Mouse (Mus musculus) forebrain, embryonic 13.5 days (tissue): ENCODE measurements around the gene Gal3st4. TPM values are rescaled to one million over a fixed set of nuclear protein-coding genes. Genes with fewer than 3 reads are reported as not detected.

Experiments used
- ATAC-seq: fragments of 200-750 bp; cut with Nextera tagmentation; 2 replicates; pipeline ENCODE4 v1.8.0; 2017
- H3K27ac ChIP-seq: fragments of 300-500 bp; sonication (generic); 2 replicates; pipeline ENCODE4 v1.5.1; 2015; ENCODE audit warnings: inconsistent platforms, mild to moderate bottlenecking, moderate library complexity
- H3K27me3 ChIP-seq: fragments of 300-500 bp; sonication (generic); 2 replicates; pipeline ENCODE4 v1.6.1; 2015; ENCODE audit warnings: mild to moderate bottlenecking, inconsistent platforms
- H3K36me3 ChIP-seq: fragments of 300-500 bp; sonication (generic); 2 replicates; pipeline ENCODE4 v1.6.1; 2015; ENCODE audit warnings: mild to moderate bottlenecking, inconsistent platforms; ENCODE audit not compliant: poor library complexity, severe bottlenecking
- H3K4me1 ChIP-seq: fragments of 300-500 bp; sonication (generic); 2 replicates; pipeline ENCODE4 v1.6.1; 2015; ENCODE audit warnings: inconsistent platforms
- H3K4me2 ChIP-seq: fragments of 300-500 bp; sonication (generic); 2 replicates; pipeline ENCODE4 v1.6.1; 2015; ENCODE audit warnings: inconsistent platforms, mild to moderate bottlenecking, moderate library complexity
- H3K4me3 ChIP-seq: fragments of 300-500 bp; sonication (generic); 2 replicates; pipeline ENCODE4 v1.5.1; 2015; ENCODE audit warnings: mild to moderate bottlenecking, inconsistent platforms
- H3K9ac ChIP-seq: fragments of 300-500 bp; sonication (generic); 2 replicates; pipeline ENCODE4 v1.6.1; 2015; ENCODE audit warnings: mild to moderate bottlenecking, inconsistent platforms
- H3K9me3 ChIP-seq: fragments of 300-500 bp; sonication (generic); replicated peaks from 2 replicates; pipeline ENCODE4 v1.6.1; 2016; ENCODE audit warnings: inconsistent platforms
- WGBS: fragments of 180-500 bp; shearing (Covaris S2); methylation state at CpG from one replicate; pipeline ENCODE4 v1.1.7; 2015; 5-methylcytosine and 5-hydroxymethylcytosine counted together
- polyA plus RNA-seq: library from polyadenylated mRNA; unstranded; fragments of >200 nt; fragmentation: Nextera tagmentation; extraction: Ambion mirVana; gene quantifications from 2 replicates; pipeline ENCODE4 v1.2.1, GENCODE M21; 2015

Gal3st4 gene
- polyA plus RNA-seq, 1 experiment from 2014 or later, result 1.6 TPM

DNA sequence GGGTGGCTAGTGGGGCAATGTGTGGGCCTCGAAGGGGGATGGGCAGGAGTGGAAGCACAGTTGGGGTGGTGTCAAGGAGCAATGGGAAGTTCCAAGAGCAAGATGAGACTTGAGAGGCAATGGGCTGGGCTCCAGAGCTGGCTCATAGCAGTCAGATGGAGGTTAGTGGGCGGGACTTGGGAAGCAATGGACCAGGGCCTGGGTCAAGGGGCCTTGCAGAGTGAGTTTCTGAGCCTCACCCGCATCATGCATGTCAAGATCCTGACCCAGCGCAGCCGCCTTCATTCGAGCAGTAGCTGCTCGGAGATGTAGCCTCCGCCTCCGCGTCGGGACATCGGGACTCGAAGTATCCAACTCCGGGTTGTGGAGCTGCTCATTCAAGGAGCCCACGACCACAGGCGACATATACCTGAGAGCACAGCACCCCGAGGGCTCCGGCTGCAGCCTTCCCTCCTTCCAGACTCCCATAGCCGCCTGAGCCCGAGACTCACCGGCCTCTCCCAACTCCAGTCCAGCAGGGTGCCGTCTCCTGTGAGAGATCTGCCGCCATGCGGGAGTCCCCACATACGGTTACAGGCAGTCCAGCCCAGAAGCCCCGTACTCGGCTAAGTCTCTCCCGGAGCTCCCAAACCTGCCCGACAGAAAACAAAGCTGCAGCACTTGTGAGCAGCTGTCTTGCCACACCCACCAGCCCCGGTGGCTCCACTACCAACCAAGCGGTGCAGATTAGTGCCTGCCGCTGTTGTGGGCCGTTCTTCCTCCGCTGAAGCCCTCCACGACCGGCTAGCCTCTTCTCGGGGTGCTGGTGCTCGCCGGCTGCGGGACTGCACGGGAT, 2.8 kb upstream of the Gal3st4 start:
- 7% methylated on average over 41 of the region's 41 CpGs for WGBS
- peaks cover 64% of the 10 kb centered on the region for H3K4me1 ChIP-seq
- peak overlapping the region; percentile 75 for H3K9ac ChIP-seq
- no peak for ATAC-seq
- peaks cover 11% of the 10 kb centered on the region; the same call in 1 of the 2 replicates for H3K27me3 ChIP-seq
- H3K27ac ChIP-seq, result peak overlapping the region; percentile 31; the same call in 1 of the 2 replicates
- H3K4me3 ChIP-seq, result peak overlapping the region; percentile 43
- peaks cover 1% of the 10 kb centered on the region; the same call in 1 of the 2 replicates for H3K9me3 ChIP-seq
- H3K36me3 ChIP-seq, result peaks cover 40% of the 10 kb centered on the region
- H3K4me2 ChIP-seq, result peak overlapping the region; percentile 82

DNA sequence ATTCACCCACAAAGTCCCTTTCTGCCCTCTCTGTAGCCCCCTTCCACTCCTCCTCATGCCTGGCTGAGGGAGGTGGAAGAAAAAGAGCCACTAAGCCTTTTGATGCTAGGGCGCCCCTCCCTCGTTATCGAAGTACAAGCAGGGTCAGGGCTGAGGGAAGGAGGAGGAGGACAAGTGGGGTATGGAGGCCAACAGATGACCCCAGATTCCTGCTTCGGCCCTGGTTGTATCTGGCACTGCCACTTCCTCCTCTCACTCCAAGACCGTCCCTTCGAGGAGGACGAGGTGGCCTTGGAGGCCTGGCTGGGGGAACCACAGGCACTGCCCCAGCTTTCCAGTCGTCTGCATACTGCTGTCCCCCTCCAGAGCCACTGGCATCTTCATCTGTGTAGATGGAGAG, 1.5 kb upstream of the Gal3st4 start:
- Histone ChIP-seq H3K27me3 (peaks cover 11% of the 10 kb centered on the region; the same call in 1 of the 2 replicates), H3K9ac (no peak overlapping the region), H3K4me3 (no peak overlapping the region), H3K36me3 (peaks cover 40% of the 10 kb centered on the region), H3K4me1 (peaks cover 64% of the 10 kb centered on the region), H3K9me3 (no peaks in the 10 kb centered on the region), H3K27ac (no peak overlapping the region), H3K4me2 (no peak overlapping the region)
- no peak for ATAC-seq
- 55% methylated on average over 8 of the region's 8 CpGs for WGBS

DNA sequence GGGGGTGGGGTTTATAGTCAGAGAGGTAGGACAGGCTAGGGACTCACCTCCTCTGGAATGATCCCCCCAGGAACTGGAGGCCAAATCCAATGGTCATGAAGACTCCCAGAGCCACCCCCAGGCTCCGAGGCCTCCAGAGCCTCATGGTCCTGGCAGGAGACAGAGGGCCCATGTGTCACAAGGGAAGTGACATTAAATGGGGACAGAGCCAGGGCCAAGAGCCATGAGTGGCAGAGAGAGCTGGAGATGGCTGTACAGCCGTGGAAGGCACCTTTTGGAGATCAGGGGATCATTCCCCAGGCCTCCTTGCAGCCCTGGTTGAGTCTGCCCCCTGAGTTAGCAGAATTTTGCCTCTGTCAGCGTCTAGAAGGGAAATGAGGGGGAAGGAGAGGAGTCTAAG, 1.4 kb downstream of the Gal3st4 start:
- H3K4me1 ChIP-seq, result peaks cover 34% of the 10 kb centered on the region
- no peak overlapping the region for H3K4me2 ChIP-seq
- peaks cover 11% of the 10 kb centered on the region; the same call in 1 of the 2 replicates for H3K27me3 ChIP-seq
- no peak overlapping the region for H3K9ac ChIP-seq
- no peak overlapping the region for H3K4me3 ChIP-seq
- no peak overlapping the region for H3K27ac ChIP-seq
- 51% methylated on average over 3 of the region's 3 CpGs for WGBS
- peaks cover 28% of the 10 kb centered on the region for H3K36me3 ChIP-seq
- no peak for ATAC-seq
- H3K9me3 ChIP-seq, result no peaks in the 10 kb centered on the region

DNA sequence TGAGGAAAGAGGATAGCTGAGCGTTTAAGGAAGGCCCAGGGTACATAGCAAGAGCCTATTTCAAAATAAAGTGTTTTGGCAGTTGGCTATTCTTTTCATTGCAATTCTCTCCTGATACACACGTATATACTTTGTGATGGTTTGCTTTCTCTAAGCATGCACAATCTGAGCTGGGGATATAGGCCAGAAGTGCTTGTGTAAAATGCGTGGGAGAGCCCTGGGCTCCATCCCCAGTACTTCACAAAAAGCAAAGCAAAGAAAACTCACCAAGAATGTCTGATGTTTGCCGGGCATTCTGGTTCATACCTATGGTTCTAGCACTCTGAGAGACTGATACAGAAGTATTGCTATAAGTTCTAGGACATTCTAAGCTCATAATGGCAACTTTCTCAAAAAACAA, 3.7 kb downstream of the Gal3st4 start:
- H3K36me3 ChIP-seq, result peaks cover 16% of the 10 kb centered on the region
- no peaks in the 10 kb centered on the region for H3K9me3 ChIP-seq
- H3K9ac ChIP-seq, result no peak overlapping the region
- H3K27me3 ChIP-seq, result peaks cover 11% of the 10 kb centered on the region; the same call in 1 of the 2 replicates
- 85% methylated on average over 4 of the region's 4 CpGs for WGBS
- H3K27ac ChIP-seq, result no peak overlapping the region
- H3K4me1 ChIP-seq, result peaks cover 25% of the 10 kb centered on the region
- H3K4me2 ChIP-seq, result no peak overlapping the region
- ATAC-seq, result no peak
- no peak overlapping the region for H3K4me3 ChIP-seq

DNA sequence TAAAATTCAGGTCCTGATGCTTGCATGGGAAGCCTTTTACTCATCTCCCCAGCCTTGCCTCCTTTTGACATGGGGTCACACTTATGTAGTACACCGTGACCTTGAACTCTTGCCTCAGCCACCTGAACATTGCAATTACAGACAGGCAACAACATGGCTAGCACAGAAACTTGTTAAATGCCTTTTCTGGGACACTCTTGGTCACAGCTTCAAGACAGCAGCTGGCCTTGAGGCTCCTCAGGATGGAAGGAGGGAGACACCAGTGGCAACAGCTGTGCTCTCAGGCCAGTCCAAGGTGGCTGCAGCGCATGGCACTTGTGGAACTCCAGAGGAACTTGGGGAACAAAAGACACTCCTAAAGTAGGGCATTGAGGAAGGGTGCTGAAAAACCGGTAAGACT, 5.5 kb downstream of the Gal3st4 start:
- peaks cover 30% of the 10 kb centered on the region for H3K4me1 ChIP-seq
- WGBS, result 92% methylated on average over 3 of the region's 3 CpGs
- H3K4me3 ChIP-seq, result no peak overlapping the region
- no peak overlapping the region for H3K4me2 ChIP-seq
- no peaks in the 10 kb centered on the region for H3K9me3 ChIP-seq
- H3K27ac ChIP-seq, result no peak overlapping the region
- H3K27me3 ChIP-seq, result peaks cover 11% of the 10 kb centered on the region; the same call in 1 of the 2 replicates
- ATAC-seq, result no peak
- no peak overlapping the region for H3K9ac ChIP-seq
- peaks cover 19% of the 10 kb centered on the region for H3K36me3 ChIP-seq

DNA sequence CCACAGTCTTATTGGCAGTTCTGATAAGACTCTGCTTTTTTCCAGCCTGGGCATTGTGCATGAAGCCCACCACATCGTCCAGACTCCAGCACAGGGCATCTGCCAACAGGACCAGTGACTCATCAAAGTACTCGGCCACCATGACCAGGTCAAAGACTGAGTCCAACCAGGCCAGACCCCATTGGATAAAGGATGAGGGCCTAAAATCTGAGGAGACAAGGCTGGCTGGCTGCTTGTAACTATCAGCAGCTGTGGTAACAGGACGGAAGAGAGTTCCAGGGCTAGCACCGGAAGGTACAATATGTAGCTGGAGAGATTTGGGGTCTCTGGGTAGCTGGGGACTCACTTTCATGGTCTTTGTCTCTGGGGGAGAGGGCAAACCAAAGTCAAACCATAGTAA, 6.9 kb downstream of the Gal3st4 start:
- Histone ChIP-seq H3K4me2 (no peak overlapping the region), H3K9ac (no peak overlapping the region), H3K36me3 (peaks cover 33% of the 10 kb centered on the region), H3K27ac (no peak overlapping the region), H3K4me3 (no peak overlapping the region), H3K27me3 (no peaks in the 10 kb centered on the region), H3K4me1 (peaks cover 27% of the 10 kb centered on the region), H3K9me3 (no peaks in the 10 kb centered on the region)
- WGBS, result 97% methylated on average over 4 of the region's 4 CpGs
- ATAC-seq, result no peak

DNA sequence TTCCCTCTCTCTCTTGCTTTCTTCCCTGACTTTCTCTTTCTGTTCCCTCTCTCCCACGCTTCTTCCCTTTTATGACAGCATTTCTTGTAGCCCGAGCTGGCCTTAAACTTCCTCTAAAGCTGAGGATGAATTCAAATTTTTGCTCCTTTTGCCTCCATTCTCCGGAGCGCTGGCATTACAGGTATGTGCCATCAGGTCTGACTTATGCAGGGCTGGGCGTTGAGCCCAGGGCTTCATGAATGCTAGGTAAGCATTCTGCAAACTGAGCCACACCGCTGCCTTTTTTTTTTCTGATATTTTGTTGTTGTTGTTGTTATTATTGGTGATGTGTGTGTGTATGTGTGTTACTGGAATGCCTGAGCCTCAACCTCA, 8.4 kb downstream of the Gal3st4 start:
- Histone ChIP-seq H3K27ac (peak overlapping the region; percentile 65; the same call in 1 of the 2 replicates), H3K36me3 (peaks cover 48% of the 10 kb centered on the region), H3K4me1 (peaks cover 27% of the 10 kb centered on the region), H3K4me2 (peak overlapping the region; percentile 97), H3K9ac (peak overlapping the region; percentile 89), H3K9me3 (no peaks in the 10 kb centered on the region), H3K27me3 (no peaks in the 10 kb centered on the region), H3K4me3 (peak overlapping the region; percentile 71)
- 13% methylated on average over 6 of the region's 6 CpGs for WGBS
- ATAC-seq, result 0 out of 2 replicates have a peak, but pooled peaks have one; percentile 7

DNA sequence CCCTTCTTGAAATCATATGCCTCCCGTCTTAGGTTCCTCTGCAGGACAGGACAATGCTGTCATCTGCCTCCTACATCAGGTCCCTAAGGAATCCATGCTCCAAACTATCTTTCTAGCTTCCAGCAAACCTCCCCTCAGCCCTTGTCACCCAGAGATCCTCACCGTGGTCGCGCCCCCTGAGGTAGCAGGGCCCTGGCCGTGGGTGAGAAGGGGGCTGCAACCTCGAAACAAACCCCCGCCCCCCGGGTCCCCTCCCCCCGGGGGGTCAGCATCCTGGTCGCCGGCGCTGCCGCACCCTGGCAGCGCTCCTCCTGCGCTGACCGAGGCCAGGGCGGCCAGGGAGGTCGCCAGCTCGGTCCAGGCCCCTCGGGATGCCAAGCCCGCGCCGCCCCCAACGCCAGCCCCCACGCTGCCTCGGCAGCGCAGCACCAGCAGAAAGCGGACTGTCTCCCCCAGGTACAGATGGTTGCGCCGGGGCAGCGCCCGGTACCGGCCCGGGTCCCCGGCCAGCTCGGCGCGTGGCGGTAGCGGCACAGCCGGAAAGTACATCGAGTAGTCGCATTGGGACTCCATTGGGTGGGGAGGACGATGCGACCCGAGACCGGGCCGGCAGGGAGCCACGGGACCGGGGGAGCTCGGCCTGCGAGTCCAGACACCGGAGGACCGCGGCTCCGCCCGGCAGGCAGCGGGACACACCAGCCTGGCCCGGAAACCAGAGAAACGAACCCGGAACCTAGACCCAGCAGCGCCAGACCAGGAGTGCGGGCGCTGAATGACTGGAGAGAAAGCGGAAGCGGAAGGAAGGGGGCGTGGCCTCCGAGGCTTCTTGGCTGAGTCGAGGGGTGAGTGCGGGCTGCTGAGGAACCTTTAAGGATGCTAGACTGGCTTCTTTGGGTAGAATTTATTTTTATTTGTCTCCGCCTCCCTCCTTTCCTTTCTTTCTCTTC, 9.1 kb downstream of the Gal3st4 start, which contains the start of gene BC037034:
Gene BC037034, minus strand, starts transcription at position 774 of the 947 bp plus-strand sequence.
- peak within 1 kb of the TSS; percentile 97 for H3K4me2 ChIP-seq
- H3K27ac ChIP-seq, result peak within 1 kb of the TSS; percentile 65
- WGBS, result under 1% methylated on average over 53 of the region's 71 CpGs
- peak within 1 kb of the TSS; percentile 71 for H3K4me3 ChIP-seq
- H3K4me1 ChIP-seq, result peaks cover 27% of the 10 kb centered on the region
- H3K27me3 ChIP-seq, result no peaks in the 10 kb centered on the region
- peaks cover 54% of the 10 kb centered on the region for H3K36me3 ChIP-seq
- no peaks in the 10 kb centered on the region for H3K9me3 ChIP-seq
- peak; percentile 93 for ATAC-seq
- H3K9ac ChIP-seq, result peak within 1 kb of the TSS; percentile 89

DNA sequence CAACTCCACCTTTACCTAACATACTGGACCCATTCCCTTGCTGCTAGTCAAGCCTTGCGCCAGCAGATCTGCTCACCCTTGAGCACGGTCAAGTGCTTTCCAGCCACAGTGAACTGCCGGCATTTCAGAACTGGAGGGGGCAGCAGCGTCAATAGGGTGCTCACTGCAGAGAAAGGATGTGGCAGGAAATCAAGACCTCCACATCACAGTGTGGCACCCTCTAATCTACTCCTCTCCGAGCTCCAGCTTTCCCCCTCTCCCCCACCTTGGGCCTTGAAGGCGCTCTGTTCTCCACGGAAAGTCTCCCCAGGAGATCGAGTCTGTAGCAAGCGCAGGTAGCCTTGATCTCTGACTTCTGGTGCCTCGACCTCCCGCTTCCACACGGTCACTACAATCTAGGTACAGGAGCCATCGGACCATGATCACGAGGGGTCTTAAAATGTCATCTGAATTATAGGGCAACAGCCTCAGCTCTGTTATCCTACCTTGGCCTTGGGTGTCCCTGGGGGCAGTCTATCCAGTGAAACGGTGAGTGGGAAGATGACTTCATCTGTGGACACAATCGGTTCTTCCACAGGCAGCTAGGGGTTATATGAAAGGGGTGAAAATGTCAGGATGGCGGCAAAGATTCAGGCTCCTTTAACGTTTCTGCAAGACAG, 9.9 kb downstream of the Gal3st4 start:
- Histone ChIP-seq H3K9ac (peak overlapping the region; percentile 89), H3K4me2 (peak overlapping the region; percentile 97), H3K27ac (no peak overlapping the region), H3K4me1 (peaks cover 27% of the 10 kb centered on the region), H3K27me3 (no peaks in the 10 kb centered on the region), H3K4me3 (peak overlapping the region; percentile 71), H3K9me3 (no peaks in the 10 kb centered on the region), H3K36me3 (peaks cover 63% of the 10 kb centered on the region)
- WGBS, result 71% methylated on average over 18 of the region's 18 CpGs
- ATAC-seq, result no peak

DNA sequence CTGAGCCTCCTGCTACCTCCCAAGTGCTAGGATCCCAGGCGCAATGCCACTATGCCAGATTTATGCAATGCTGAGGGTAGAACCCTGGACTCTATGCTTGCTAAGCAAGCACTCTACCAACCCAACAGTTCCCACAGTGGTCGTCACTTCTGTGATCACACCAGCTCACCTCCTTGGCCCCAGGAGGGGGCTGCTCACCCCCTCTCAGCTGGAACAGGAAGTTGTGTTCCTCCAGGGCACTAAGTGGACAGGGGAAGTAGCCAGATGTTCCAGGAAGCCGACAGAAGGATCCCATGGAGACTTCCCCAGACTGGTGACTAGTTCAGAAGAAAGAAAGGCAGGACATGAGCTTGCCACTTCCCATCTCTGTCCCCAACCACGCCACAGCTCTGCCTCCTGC, 10.6 kb downstream of the Gal3st4 start:
- no peak for ATAC-seq
- 86% methylated on average over 4 of the region's 4 CpGs for WGBS

DNA sequence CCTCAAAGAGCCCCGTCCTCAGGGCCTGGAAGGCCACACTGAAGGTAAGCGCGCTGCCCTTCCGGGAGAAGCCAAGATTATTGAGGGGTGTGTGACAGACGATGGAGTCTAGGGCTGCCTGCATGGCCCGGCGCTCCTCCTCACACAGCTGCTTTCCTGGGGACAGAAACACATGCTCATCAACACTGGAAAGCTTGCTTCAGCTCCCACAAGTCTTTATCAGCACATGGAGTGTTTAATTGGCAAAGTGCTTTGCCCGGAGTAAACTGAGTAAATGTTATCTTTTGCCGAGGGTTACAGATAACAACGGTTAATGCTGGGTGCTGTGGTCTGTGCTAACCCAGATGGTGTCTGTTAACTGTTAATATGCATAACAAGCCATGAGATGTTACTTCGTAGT, 11.8 kb downstream of the Gal3st4 start:
- no peaks in the 10 kb centered on the region for H3K27me3 ChIP-seq
- WGBS, result 93% methylated on average over 11 of the region's 11 CpGs
- H3K4me2 ChIP-seq, result no peak overlapping the region
- H3K9ac ChIP-seq, result 0 out of 2 replicates have a peak overlapping the region, but pooled peaks have one; percentile 30
- no peaks in the 10 kb centered on the region for H3K9me3 ChIP-seq
- H3K36me3 ChIP-seq, result peaks cover 54% of the 10 kb centered on the region
- ATAC-seq, result no peak
- H3K4me3 ChIP-seq, result no peak overlapping the region
- no peak overlapping the region for H3K27ac ChIP-seq
- H3K4me1 ChIP-seq, result peaks cover 35% of the 10 kb centered on the region

More for the DNA sequence above, 10.6 kb downstream of the Gal3st4 start:
- Histone ChIP-seq H3K4me2 (peak overlapping the region; percentile 97; the same call in 1 of the 2 replicates), H3K9ac (0 out of 2 replicates have a peak overlapping the region, but pooled peaks have one; percentile 89), H3K9me3 (no peaks in the 10 kb centered on the region), H3K36me3 (peaks cover 64% of the 10 kb centered on the region), H3K4me3 (no peak overlapping the region), H3K27ac (no peak overlapping the region), H3K4me1 (peaks cover 27% of the 10 kb centered on the region), H3K27me3 (no peaks in the 10 kb centered on the region)
